In genomic region chr3:84595677-84596234, GRCm38 (mm10) we compare ENCODE assay signal across 7 mouse cellular contexts. TPM values are rescaled to one million over a fixed set of nuclear protein-coding genes. Genes with fewer than 3 reads are reported as not detected.
DNase-seq lines count a peak whose midpoint lies in the region; ATAC-seq and TF ChIP-seq lines count a peak whose summit lies in the region.

No protein-coding gene starts in this region.

- no peak for TF ChIP-seq POLR2A in lung, adult 2 months (IDR thresholded peaks at IDR 0.05; ENCODE audit: borderline replicate concordance, extremely low read depth, low read depth, low read length)

- peak overlapping the region; percentile 33 for H3K4me3 ChIP-seq in lung, embryonic 14.5 days (ENCODE audit: low read depth, low read length)
- no peak overlapping the region for H3K4me3 ChIP-seq in lung, adult 2 months (replicated peaks; ENCODE audit: extremely low read depth, low read depth, low read length)
- no peak overlapping the region for H3K4me3 ChIP-seq in forebrain, embryonic 15.5 days
- peak overlapping the region; percentile 49; the same call in 1 of the 2 replicates for H3K4me3 ChIP-seq in liver, embryonic 12.5 days
- H3K4me3 ChIP-seq in stomach, embryonic 14.5 days (ENCODE audit: low read depth, low read length), result 0 out of 2 replicates have a peak overlapping the region, but pooled peaks have one; percentile 11

- DNase-seq in lung, embryonic 14.5 days, result no peak
- no peak for DNase-seq in lung, adult 2 months
- DNase-seq in thymus, postnatal 4 days, result no peak
- no peak for DNase-seq in spleen, adult 12 weeks (ENCODE audit: low spot score)

- no peak overlapping the region for H3K9ac ChIP-seq in lung, embryonic 14.5 days
- H3K9ac ChIP-seq in forebrain, embryonic 15.5 days (replicated peaks), result no peak overlapping the region
- no peak overlapping the region for H3K9ac ChIP-seq in liver, embryonic 12.5 days
- no peak overlapping the region for H3K9ac ChIP-seq in stomach, embryonic 14.5 days (replicated peaks; ENCODE audit: low read depth, low read length)

- ATAC-seq in lung, embryonic 14.5 days (ENCODE audit: insufficient read depth), result no peak
- ATAC-seq in forebrain, embryonic 15.5 days (replicated peaks), result peak; percentile 83
- ATAC-seq in liver, embryonic 12.5 days, result no peak
- no peak for ATAC-seq in stomach, embryonic 14.5 days (ENCODE audit: insufficient number of reproducible peaks, insufficient read depth, low FRiP score, low read depth)

- H3K27ac ChIP-seq in lung, embryonic 14.5 days (ENCODE audit: low read depth), result no peak overlapping the region
- H3K27ac ChIP-seq in forebrain, embryonic 15.5 days (replicated peaks), result peak overlapping the region; percentile 74
- no peak overlapping the region for H3K27ac ChIP-seq in liver, embryonic 12.5 days
- no peak overlapping the region for H3K27ac ChIP-seq in stomach, embryonic 14.5 days (ENCODE audit: low read length)

- no peaks in the 10 kb centered on the region for H3K27me3 ChIP-seq in lung, embryonic 14.5 days (ENCODE audit: insufficient read depth, low read length)
- H3K27me3 ChIP-seq in forebrain, embryonic 15.5 days, result peaks cover 7% of the 10 kb centered on the region; the same call in 1 of the 2 replicates
- peaks cover 51% of the 10 kb centered on the region for H3K27me3 ChIP-seq in liver, embryonic 12.5 days (replicated peaks)
- no peaks in the 10 kb centered on the region for H3K27me3 ChIP-seq in stomach, embryonic 14.5 days (ENCODE audit: control insufficient read depth, insufficient read depth, low read length)

- TF ChIP-seq CTCF in lung, embryonic 14.5 days (IDR thresholded peaks at IDR 0.05; ENCODE audit: low read depth), result no peak
- no peak for TF ChIP-seq CTCF in lung, adult 2 months (IDR thresholded peaks at IDR 0.05; ENCODE audit: insufficient read depth, low read length)

- WGBS in lung, embryonic 14.5 days, result 33% methylated on average over 5 of the region's 5 CpGs
- WGBS in lung, adult 2 months, result 44% methylated on average over 5 of the region's 5 CpGs
- WGBS in forebrain, embryonic 15.5 days, result 25% methylated on average over 5 of the region's 5 CpGs
- WGBS in liver, embryonic 12.5 days (ENCODE audit: insufficient replicate concordance), result 30% methylated on average over 5 of the region's 5 CpGs
- 37% methylated on average over 5 of the region's 5 CpGs for WGBS in stomach, embryonic 14.5 days

- peak overlapping the region; percentile 63 for H3K4me2 ChIP-seq in lung, embryonic 14.5 days
- peak overlapping the region; percentile 39 for H3K4me2 ChIP-seq in forebrain, embryonic 15.5 days (replicated peaks)
- H3K4me2 ChIP-seq in liver, embryonic 12.5 days, result peak overlapping the region; percentile 65
- peak overlapping the region; percentile 58 for H3K4me2 ChIP-seq in stomach, embryonic 14.5 days (replicated peaks; ENCODE audit: low read depth, low read length)

- no peaks in the 10 kb centered on the region for H3K4me1 ChIP-seq in lung, embryonic 14.5 days (ENCODE audit: insufficient read depth)
- H3K4me1 ChIP-seq in lung, adult 2 months (ENCODE audit: control insufficient read depth, insufficient read depth, low read length), result peaks cover 3% of the 10 kb centered on the region
- peaks cover 16% of the 10 kb centered on the region for H3K4me1 ChIP-seq in forebrain, embryonic 15.5 days
- peaks cover 14% of the 10 kb centered on the region for H3K4me1 ChIP-seq in liver, embryonic 12.5 days
- no peaks in the 10 kb centered on the region for H3K4me1 ChIP-seq in stomach, embryonic 14.5 days (ENCODE audit: control insufficient read depth, insufficient read depth, low read length)

- H3K9me3 ChIP-seq in lung, embryonic 14.5 days (ENCODE audit: low read depth, low read length), result no peaks in the 10 kb centered on the region
- no peaks in the 10 kb centered on the region for H3K9me3 ChIP-seq in forebrain, embryonic 15.5 days
- H3K9me3 ChIP-seq in liver, embryonic 12.5 days (replicated peaks), result no peaks in the 10 kb centered on the region
- H3K9me3 ChIP-seq in stomach, embryonic 14.5 days (ENCODE audit: control insufficient read depth, low read depth, low read length), result no peaks in the 10 kb centered on the region

- no peaks in the 10 kb centered on the region for H3K36me3 ChIP-seq in lung, embryonic 14.5 days (ENCODE audit: insufficient read depth)
- H3K36me3 ChIP-seq in forebrain, embryonic 15.5 days, result no peaks in the 10 kb centered on the region
- no peaks in the 10 kb centered on the region for H3K36me3 ChIP-seq in liver, embryonic 12.5 days
- no peaks in the 10 kb centered on the region for H3K36me3 ChIP-seq in stomach, embryonic 14.5 days (ENCODE audit: control insufficient read depth, insufficient read depth, low read length)

RNA-seq across cellular contexts. Expression of gene Tigd4, which starts 2.4 kb away (rescaled TPM):
- 0.05 and 0.07 TPM in 2 replicates for polyA plus RNA-seq in lung, embryonic 14.5 days (2014; fragmentation: Nextera tagmentation; extraction: Ambion mirVana)
- 0.04 TPM in 1 of 2 replicates, not detected in the other for polyA plus RNA-seq in lung, adult 2 months (2012; rRNA removed)
- 0.06 TPM in 1 of 2 replicates, not detected in the other for polyA plus RNA-seq in forebrain, embryonic 15.5 days (2015; fragmentation: Nextera tagmentation; extraction: Ambion mirVana)
- polyA plus RNA-seq in liver, embryonic 12.5 days (2016; fragmentation: Nextera tagmentation; extraction: Ambion mirVana), result 0.04 TPM in 1 of 2 replicates, not detected in the other
- polyA plus RNA-seq in stomach, embryonic 14.5 days (2014; fragmentation: Nextera tagmentation; extraction: Ambion mirVana), result 0.11 and 0.23 TPM in 2 replicates

RNA-seq across cellular contexts. Expression of gene Arfip1, which starts 13.3 kb away (rescaled TPM):
- polyA plus RNA-seq in lung, embryonic 14.5 days (2014; fragmentation: Nextera tagmentation; extraction: Ambion mirVana), result 58.2 and 58.5 TPM in 2 replicates
- 9.4 and 14.2 TPM in 2 replicates for polyA plus RNA-seq in lung, adult 2 months (2012; rRNA removed)
- polyA plus RNA-seq in forebrain, embryonic 15.5 days (2015; fragmentation: Nextera tagmentation; extraction: Ambion mirVana), result 24.2 and 24.7 TPM in 2 replicates
- 16.5 and 16.9 TPM in 2 replicates for polyA plus RNA-seq in liver, embryonic 12.5 days (2016; fragmentation: Nextera tagmentation; extraction: Ambion mirVana)
- polyA plus RNA-seq in stomach, embryonic 14.5 days (2014; fragmentation: Nextera tagmentation; extraction: Ambion mirVana), result 57.5 and 66.6 TPM in 2 replicates

Comparison
In these comparisons a context has a peak if more than half of its experiments do, and no peak if none do; other contexts are left out.
1. H3K4me3 ChIP-seq: peak in lung, embryonic 14.5 days (single experiment), liver, embryonic 12.5 days (single experiment) and stomach, embryonic 14.5 days (single experiment); none in lung, adult 2 months (single experiment) and forebrain, embryonic 15.5 days (single experiment).
2. Peak in every context shown above with its lines, with median percentiles within 50 percentile points of each other: H3K4me2 ChIP-seq.